Mouse (Mus musculus) ZHBTc4 (cell line): ENCODE measurements around the gene Cdk10.
"Not testable (repeated sequence)": the region's sequence is repeated elsewhere in the genome, so short reads cannot be mapped to it uniquely, and the experiment has no call there.

Experiments used
- DNase-seq: peaks from one replicate; pipeline ENCODE4 v3.0.0-alpha.2; 2011; ENCODE audit warnings: low read depth, low spot score

Gene Cdk10

DNA sequence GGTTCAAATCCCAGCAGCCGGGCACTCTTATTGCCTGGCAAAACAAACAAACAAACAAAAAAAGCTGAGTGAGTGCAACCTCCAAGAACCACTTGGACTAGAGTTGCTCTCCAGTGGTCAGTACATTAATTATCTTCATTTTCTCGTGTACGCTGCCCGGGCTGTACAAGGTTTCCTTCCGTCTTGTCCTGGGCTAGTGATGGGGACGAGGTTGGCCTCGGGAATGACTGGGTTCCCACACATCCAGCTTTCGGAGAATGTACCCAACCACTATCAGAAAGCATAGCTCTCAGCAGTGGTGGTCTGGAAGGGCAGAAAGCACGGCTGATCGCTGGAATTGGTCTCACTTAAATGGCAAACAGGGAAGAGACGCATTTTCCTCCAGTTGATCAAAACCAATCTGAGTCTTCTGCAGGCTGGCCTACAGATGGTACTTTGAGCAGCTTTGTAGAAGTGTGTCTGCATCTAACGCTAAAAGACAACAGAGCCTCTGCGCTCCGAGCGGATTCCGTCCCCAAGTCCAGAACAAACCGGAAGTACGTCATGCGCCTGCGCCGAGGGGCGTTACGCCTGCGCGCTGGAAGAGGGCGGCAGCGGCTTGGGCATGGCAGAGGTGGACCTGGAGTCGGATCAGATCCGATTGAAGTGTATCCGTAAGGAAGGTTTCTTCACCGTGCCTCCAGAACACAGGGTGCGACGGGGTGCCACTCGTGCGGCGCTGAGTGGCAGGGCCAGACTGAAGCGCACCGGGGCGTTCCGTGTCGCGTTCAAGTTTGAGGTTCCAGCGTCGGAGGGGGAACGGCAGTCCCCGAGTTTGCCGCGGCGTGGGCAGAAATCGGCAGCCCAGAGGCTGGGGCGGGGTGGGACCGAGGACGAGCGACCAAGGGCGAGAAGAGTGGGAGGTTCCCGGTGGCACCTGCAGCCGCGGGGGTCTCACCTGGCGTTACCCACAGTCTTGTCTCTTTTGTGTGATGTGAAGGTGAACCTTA is at the start of gene Cdk10:
Cdk10 (plus strand) TSS at position 565 of the 989 bp plus-strand sequence.
- peak; percentile 95 for DNase-seq

DNA sequence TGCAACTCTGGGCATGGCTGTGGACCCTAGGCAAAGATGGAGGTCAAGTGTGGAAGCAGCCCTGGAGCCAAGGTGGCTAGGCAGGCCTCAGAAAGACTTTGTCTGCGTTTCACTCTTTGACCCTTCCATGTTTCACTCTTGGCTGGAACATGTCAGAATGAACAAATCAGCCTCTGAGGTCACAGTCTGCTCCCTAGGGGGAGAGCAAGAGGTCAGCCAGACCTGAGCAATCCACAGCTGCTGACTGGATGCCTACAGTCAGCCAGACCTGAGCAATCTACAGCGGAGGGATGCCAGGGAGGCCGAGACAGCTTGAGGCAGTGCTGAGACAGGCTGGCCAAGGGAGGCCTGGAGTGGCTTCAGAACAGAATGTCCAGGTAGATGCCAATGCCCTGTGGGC is 43.3 kb upstream of the Cdk10 start:
- DNase-seq: peak; percentile 38

DNA sequence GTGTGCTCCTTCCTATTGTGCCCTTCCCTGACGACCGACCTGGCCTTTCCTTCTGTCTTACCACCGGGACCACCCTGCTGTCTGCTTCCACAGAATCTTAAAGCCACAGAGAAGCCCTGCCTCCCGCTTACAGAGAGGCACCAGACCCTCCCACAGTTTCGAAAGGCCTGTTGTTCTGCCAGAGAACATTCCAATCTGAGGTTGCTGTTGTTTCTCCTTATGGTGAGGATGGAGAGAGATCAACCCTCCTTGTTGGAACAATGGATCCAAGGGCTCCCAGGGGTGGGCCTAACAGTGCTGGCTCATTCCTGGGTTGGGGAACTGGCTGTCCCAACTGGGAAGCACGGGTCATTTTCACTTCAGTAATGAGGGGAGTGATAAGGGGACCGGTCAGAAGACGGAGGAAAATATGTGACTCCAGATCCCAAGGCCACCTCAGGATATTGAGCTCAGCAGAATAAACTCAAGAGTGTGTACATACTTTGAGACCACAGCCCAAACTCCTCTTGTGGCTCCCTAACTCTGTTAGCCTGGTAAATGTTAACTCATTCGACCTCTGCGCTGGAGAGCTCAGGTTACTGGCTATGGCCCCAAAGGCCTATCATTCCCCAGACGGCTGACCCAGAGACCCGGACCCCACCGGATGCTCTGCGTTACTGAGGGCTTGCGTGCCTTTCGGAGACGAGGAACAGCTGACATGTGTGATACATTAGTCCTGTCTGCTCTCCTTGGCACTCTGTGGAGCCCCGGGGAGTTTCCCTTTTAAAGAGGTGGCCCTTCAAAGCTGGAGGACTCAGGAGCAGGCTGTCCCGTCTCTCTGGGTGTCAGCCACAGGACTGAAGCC is 38.9 kb upstream of the Cdk10 start, which contains the start of gene Dpep1:
Dpep1 (plus strand) TSS at position 677 of the 844 bp plus-strand sequence.
- DNase-seq: peak; percentile 61

- DNase-seq: no peak
Measured at GRCm38 (mm10) chr8:123188006-123188405, 36.6 kb upstream of the Cdk10 start.

DNA sequence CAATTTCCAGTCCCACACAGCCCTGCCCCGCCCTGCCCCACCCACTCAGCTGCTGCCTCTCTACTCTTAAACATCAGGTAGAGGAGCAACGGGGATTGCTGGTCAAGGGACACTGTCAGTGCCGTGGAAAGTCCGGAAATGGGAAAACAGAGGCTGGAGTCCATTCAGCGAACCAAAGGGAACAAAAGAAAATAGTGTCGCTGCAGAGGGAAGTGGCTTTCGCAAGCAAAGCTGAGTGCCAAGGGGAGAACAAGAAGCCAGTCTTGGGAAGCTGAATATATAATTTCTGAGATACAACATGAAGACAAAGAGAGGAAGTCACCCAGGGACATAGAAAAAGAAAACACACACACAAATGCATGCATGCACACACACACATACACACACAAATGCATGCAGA is 35.8 kb upstream of the Cdk10 start:
- DNase-seq: no peak

DNA sequence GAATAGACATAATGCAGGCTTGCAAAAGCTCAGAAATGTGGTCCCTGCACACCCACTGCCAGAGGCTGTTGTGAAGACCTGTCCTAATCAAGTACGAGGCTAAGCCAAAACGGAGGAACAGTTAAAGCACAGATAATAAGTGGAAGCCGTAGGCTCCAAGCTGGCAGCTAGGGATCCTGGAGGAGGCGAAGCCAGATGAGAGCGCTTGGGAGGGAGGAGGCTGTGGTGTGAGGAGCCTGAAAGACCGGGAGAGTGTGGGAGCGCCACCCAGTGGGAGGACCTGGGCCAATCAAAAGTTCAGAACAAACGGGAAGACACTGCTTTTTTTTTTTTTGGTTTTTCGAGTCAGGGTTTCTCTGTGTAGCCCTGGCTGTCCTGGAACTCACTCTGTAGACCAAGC is 34.0 kb upstream of the Cdk10 start:
- DNase-seq: peak; percentile 89

- peak; percentile 66 for DNase-seq
Measured at GRCm38 (mm10) chr8:123191908-123192307, 32.7 kb upstream of the Cdk10 start.

- no peak for DNase-seq
Measured at GRCm38 (mm10) chr8:123193771-123194170, 30.9 kb upstream of the Cdk10 start.

- peak; percentile 76 for DNase-seq
Measured at GRCm38 (mm10) chr8:123197016-123197415, 27.6 kb upstream of the Cdk10 start.

GRCm38 (mm10) chr8:123199864-123200263 is 24.8 kb upstream of the Cdk10 start:
- no peak for DNase-seq

DNA sequence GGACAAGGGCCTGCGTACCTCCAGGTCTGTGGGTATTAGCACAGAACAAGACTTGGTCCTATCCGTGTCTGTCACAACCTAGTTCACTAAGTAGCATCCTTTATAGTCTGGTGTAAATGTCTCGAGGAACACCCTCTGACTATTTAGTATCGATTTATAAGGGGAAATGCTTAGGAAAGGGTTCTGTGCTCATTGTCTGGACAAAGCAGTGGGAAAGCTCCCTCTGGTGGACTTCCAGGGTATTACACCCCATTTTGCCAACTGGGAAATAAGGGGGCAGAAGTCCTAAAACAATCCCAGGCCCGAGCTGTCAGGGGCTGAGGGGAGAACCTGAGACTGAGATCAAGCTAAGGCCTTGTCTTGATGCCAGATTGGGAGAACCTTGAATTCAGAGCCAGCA is 22.4 kb upstream of the Cdk10 start:
- DNase-seq: peak; percentile 84

- DNase-seq: no peak
Measured at GRCm38 (mm10) chr8:123203571-123203970, 21.1 kb upstream of the Cdk10 start.

DNA sequence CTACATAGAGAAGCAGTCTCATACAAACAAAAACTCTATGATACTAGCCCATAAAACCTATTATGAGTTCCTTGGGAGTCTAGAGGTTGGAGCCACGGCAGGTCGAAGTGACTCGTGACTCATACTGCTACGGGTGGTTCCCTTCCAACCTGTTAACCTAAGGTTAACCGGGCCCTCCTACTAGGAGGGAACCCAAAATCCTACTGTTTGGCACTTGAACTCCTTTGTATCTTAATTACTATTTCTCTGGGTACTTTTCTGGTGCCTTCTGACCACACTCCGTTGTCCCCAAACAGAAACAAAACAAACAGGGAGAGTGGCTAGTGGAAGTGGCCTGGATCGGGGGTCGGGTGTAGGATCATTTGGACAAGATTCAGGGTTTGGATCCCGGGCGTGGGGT is 12.8 kb upstream of the Cdk10 start:
- DNase-seq: no peak

DNA sequence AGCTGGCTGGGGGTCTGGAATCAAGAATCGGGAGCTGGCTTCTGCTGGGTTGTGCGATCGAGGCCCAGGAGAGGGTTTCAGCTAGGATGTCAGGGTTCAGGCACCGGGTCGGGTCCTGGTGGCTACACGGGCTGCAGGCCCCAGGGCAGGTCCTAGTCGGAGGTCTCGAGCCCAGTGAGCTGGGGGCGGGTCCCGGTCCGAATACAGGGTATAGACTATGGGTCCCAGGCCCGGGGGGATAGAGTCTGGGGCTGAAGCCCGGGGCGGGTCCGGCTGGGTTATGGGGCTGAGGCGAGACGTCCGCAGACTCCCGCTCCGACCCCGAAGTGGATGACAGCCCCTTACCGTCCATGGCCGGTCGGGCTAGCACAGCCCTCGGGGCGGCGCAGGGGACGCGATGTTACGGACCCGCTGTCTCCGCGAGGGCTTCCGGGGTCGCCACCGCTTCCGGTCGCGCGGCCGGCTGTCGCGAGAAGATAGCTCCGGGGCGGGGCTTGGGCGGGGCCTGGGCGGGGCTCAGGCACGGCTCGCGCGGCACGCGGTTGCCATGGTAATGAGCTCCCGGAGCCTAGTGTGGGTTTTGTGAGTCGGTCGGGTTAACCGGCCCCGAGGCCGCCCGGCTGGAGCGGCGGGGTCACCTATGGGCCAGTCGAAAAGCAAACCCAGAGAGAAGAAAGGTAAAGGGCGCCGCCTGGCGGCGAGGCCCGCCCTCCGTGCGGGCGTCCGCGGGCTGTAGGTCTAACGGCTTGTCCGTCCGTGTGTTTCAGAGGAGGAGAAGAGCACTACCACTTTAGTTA is 12.1 kb upstream of the Cdk10 start, which contains the start of the genes Chmp1a and Spata33:
Chmp1a (minus strand) TSS at position 443 of the 797 bp plus-strand sequence.
Spata33 (plus strand) TSS at position 512 of the 797 bp plus-strand sequence.
- peak; percentile 98 for DNase-seq

DNA sequence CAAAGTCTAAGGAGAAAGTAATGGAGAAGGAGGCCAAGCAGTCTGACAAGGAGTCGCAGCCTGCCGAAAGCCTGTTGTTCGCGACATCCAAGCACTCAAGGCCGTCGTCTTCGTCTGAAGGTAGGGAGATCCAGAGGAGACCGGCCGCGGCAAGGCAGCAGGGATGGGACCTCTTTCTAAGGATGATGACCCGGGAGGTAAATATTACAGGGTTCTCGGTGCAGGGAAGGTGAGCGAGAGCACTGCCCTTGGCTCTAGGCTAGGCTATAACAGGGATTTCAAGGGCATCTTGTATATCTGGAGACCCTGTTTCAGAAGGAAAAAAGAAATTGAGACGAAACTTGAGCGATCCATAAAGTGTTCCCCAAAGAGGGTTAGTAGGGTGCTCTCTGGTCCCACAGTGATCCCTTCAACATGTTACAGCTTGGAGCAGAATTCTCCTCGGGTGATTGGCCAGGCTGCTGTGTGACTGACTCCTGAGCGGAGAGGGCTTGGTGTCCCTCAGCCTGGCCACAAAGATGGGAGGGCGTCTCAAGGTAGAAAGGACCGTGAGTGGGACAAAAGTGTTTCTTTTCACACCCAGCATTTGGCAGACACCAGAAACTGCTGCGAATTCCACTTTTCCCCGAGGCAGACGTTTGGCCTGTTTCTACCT is 11.4 kb upstream of the Cdk10 start:
- no peak for DNase-seq

DNA sequence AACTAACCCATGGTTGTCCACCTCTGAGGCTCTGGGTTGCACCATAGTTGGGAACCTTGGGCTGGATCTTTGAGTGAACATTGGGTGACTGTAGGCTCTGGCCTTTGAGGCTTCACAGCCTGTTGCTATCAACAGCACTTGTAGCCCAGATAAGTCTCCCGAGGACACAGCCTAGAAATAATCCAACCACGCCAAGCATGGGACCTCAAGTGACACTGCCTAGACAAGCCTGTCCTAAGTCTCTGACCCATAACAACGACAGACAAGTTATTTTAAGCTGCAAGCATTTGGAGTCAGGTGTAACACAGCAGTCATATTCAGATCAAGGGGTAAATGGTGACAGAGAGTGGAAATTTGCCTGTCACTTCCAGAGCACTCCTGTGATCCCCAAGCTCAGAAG is 9.2 kb upstream of the Cdk10 start:
- DNase-seq: no peak

DNA sequence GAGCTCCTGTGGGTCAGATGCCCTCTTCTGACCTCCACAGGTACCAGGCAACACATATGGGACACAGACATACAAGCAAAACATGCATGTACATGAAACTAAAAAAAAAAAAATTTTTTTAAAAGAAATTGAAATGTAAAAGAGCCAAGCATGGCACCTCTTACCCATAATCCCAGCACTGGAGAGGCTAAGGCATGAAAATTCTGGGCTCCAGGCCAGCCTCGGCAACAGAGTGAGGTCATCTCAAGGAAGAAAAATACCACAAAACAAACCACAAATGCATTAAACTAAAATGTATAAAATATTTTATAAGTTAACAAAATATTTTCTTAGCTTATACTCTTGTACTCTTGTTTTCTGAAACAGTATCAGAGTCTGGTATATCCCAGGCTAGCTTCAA is 3.7 kb upstream of the Cdk10 start:
- DNase-seq: no peak

DNA sequence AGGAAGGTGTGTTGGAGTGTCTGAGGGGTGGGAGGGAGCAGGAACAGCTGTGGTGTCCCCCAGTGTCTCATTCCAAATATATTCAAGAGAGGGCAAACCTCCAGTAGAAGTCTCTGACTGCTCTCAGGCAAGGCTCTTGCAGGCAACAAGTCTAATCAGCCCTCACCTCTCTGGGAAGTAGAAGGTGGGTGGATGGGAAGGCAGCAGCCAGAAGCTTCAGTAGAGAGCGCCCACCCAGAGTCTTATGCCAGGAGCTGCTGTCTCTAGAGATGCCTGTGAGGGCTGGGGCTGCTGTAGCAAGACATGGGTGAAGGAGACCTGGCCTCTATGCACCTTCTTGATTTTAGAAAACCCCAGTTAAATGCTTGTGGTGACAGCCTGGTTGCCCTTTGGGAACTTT is 3.8 kb downstream of the Cdk10 start:
- DNase-seq: no peak

GRCm38 (mm10) chr8:123230326-123230725 is 5.7 kb downstream of the Cdk10 start:
- DNase-seq: not testable (repeated sequence)

- DNase-seq: no peak
Measured at GRCm38 (mm10) chr8:123231742-123232141, 7.1 kb downstream of the Cdk10 start.

- DNase-seq: no peak
Measured at GRCm38 (mm10) chr8:123232553-123232952, 7.9 kb downstream of the Cdk10 start.
